Mouse (Mus musculus) MN1 (cell line): ENCODE data around the gene P3h1.
"Not testable (repeated sequence)": the region's sequence is repeated elsewhere in the genome, so short reads cannot be mapped to it uniquely, and the experiment has no call there.

Experiments used
- DNase-seq: peaks from one replicate; pipeline ENCODE4 v3.0.0-alpha.2; 2016; ENCODE audit warnings: low spot score

Gene P3h1

GRCm38 (mm10) chr4:119275226-119275625, 42.5 kb downstream of the P3h1 start:
- DNase-seq, result no peak

DNA sequence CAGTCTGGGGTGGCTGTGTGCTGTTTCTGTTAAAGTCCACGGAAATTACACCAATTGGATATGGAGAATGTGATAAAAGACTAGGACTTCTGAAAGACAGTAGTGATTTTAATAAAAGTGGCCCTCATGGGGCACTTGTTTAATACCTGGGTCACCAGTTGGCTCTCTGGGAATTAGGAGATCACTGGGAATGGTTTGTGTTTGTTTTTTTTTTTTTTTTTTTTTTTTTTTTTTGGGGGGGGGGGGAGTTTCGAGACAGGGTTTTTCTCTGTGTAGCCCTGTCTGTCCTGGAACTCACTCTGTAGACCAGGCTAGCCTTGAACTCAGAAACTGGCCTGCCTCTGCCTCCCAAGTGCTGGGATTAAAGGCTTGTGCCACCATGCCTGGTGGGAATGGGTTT, 43.0 kb downstream of the P3h1 start:
- DNase-seq, result no peak

GRCm38 (mm10) chr4:119278784-119279183, 46.1 kb downstream of the P3h1 start:
- not testable (repeated sequence) for DNase-seq

DNA sequence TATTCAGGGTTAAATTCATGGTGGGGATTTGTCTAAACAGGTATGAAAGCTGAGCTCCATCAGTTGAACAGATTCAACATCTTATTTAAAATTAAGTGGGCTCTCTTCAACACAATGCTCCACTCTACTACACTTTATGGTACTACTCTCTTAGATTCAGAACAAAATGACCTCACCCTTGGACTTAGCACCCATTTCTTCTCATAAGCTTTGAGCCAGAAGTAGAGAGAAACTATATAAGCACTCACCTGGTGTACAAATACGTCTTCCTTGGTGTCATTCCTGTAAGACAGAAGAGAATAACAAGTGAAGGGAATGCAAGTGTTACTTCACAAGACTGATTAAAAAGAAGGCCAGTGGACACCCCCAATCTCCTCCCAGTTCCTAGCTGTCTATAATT, 52.1 kb downstream of the P3h1 start:
- DNase-seq, result no peak

DNA sequence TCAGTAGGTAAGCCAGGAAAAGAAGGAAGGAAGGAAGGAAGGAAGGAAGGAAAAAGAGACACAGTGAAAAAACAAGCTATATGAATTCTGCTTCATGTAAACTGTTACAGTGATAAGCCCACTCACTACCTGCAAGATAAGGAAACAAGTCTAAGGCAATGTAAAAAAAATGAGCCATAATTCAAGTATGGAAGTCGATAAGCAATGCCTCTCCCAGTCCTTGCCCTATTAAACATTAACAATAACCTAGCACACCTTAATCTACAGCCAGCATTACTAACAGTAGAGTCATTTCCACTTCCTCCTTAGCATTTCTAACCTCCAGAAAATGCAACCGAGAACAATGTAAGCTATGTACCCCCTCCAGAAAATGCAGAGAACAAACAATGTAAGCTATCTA, 52.6 kb downstream of the P3h1 start:
- DNase-seq, result no peak

DNA sequence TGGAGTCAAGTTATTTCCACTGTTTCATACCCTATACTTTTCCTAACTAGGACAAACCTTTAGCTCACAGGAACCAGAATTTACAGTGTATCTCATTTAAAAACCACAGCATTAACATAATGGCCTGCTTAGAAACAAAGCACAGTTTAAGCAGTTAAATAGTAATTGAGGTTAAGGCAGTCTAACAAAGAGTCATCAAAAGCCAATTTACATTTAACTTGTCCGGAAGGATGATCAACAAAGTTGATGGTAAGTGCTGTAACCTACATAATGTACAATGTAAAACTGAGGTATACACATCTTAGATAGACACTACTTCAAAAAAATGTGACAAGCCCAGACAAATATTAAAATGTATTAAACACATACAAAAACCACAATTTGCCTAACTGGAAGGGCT, 59.2 kb downstream of the P3h1 start:
- no peak for DNase-seq

- peak; percentile 72 for DNase-seq
These were observed 60.3 kb downstream of the P3h1 start for GRCm38 (mm10) chr4:119292771-119293573.

GRCm38 (mm10) chr4:119293574-119294258, 61.0 kb downstream of the P3h1 start:
- DNase-seq, result peak; percentile 19

DNA sequence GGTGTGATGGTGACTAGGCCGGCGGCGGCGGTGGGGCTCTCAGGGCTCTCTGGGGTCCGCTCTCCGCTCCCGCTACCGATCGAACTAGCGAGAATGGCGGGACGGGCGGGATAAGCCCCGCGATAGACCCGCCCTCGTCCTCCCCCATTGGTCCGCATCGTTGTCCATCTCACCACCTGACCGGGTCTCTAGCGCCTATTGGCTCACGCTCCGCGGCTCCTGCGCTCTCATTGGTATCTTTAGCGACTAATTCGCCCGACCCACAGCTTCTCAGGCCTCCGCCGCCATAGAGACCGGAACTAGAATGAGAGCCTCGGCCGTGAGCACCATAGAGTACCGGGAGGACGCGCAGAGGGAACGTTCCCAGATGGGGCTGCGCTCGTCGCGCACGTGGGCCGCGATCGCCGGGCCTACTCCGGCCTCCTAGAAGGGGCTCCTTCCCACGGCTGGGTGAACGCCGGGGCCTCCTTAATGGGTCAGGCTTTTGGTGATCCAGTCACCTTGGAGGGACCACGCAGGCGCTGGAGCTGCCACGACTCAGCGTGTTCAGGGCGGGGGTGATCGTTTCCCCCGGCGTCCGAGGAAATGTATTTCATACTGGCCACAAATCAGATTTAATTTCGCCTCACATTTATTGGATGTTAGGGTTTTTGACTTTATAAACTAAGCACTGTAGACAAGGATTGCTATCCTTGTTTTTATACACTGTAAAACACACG, 61.9 kb downstream of the P3h1 start, which contains the start of gene Ybx1:
Gene Ybx1, minus strand, starts transcription at position 190 of the 719 bp plus-strand sequence.
- DNase-seq, result peak; percentile 95

GRCm38 (mm10) chr4:119295134-119295453, 62.4 kb downstream of the P3h1 start:
- DNase-seq, result no peak

DNA sequence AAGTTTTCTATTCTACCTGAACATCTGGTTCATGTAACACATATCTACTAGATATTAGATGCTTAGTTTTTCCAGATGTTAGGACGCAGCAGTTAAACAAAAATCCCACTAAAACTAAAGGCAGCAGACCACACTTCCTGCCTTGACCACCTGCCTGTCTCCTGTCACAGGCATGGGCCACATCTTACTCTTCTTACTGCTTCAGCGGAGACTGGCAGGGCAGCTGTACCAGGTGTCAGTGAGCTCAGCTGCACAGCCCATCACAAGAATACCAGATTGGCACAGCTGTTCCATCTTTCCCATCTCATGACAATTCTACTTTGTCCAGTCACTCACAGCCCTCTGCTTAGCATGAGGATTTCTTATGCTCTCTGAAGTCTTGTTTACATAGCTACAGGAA, 64.6 kb downstream of the P3h1 start:
- no peak for DNase-seq
